Mouse (Mus musculus): Measurements from ENCODE around the gene Galnt6. TPM values are rescaled to one million over a fixed set of nuclear protein-coding genes. Genes with fewer than 3 reads are reported as not detected.

The Galnt6 gene
- polyA plus RNA-seq, 1 experiment from 2014 or later = 0.31 TPM

DNA sequence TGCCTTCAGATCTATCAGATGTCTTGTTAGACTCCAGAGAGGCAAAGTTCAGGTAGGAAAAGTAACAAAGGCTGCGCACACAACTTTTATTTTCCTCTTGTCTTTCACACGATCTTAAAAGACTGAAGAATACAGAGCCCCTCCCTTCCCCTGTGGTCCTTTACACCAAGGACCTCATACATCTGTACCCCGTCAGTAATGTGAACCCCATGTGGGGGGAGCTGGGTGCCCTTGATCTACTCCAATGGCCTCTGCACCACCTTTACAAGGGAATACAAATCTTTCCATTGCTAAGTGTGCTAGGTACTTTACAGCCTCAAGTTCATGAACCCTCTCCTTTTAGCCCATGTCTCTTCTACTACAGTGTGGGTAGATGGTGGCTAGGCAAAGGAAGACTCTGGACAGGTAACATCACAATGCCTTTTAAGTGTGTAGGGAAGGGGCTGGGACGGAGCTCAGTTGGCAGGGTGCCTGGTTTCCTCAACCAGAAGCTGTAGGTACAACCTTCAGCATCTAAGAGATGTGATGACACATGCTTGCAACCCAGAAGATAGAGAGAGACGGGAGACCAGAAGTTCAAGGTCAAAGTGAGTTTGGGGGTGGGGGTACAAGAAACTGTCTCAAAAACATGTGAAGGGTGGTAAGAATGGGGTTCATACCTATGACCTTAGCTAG lies 61.2 kb downstream of the Galnt6 start:
- no peak overlapping the region for H3K9ac ChIP-seq
- no peak overlapping the region for H3K4me3 ChIP-seq
- no peak overlapping the region; the same call in 1 of the 2 replicates for H3K4me2 ChIP-seq
- no peaks in the 10 kb centered on the region for H3K36me3 ChIP-seq
- no peaks in the 10 kb centered on the region for H3K27me3 ChIP-seq
- 57% methylated on average over 5 of the region's 5 CpGs for WGBS
- no peaks in the 10 kb centered on the region for H3K9me3 ChIP-seq (replicated peaks)
- peaks cover 12% of the 10 kb centered on the region for H3K4me1 ChIP-seq (replicated peaks)
- no peak overlapping the region for H3K27ac ChIP-seq
- ATAC-seq (replicated peaks; ENCODE audit: insufficient number of reproducible peaks, insufficient read depth, low FRiP score, low read depth) = no peak

DNA sequence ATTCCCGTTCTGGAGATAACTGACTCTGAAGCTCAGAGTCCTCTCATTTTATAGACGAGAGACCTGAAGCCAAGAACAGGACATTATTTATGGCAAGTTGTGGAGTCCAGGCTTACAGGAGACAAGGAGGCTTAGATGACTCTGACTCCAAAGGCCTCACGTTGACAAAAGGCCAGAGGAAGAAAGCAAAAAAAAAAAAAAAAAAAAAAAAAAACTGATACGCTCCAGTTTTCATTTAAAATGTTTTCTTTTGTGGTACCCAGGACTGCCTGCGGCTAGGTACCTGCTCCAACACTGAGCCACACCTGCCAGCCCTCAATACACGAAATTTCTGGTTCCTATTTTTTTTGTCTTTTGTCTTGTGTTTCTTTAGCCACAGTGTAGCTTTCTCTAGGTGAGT lies 61.8 kb downstream of the Galnt6 start:
- Histone ChIP-seq H3K27me3 (no peaks in the 10 kb centered on the region), H3K4me2 (peak overlapping the region; percentile 16; the same call in 1 of the 2 replicates), H3K4me3 (no peak overlapping the region), H3K9me3 (replicated peaks) (no peaks in the 10 kb centered on the region), H3K36me3 (no peaks in the 10 kb centered on the region), H3K4me1 (replicated peaks) (peaks cover 12% of the 10 kb centered on the region), H3K27ac (peak overlapping the region; percentile 66; the same call in 1 of the 2 replicates), H3K9ac (no peak overlapping the region)
- 54% methylated on average over 6 of the region's 6 CpGs for WGBS
- no peak for ATAC-seq (replicated peaks; ENCODE audit: insufficient number of reproducible peaks, insufficient read depth, low FRiP score, low read depth)

DNA sequence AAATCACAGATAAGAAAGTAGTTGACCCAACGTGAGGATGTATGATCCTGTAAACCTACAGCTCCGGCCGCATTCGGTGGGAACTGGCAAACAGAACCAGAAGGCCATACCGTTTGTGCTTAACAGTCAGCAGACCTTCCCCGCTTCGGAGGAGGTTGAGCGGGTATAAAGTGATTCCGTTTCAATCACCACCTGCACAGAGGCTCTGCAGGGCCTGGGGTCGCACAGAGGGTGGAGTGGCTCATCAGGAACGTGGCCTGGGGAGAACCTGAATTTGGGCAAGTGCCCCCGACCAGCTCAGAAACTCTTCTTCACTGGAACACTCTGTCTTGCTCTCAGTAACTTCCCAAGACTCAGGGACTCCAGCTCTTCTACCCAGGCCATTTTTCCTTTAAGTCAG lies 62.3 kb downstream of the Galnt6 start:
- Histone ChIP-seq H3K4me1 (replicated peaks) (peaks cover 12% of the 10 kb centered on the region), H3K36me3 (no peaks in the 10 kb centered on the region), H3K9ac (no peak overlapping the region), H3K4me3 (no peak overlapping the region), H3K4me2 (peak overlapping the region; percentile 16; the same call in 1 of the 2 replicates), H3K27ac (peak overlapping the region; percentile 66), H3K9me3 (replicated peaks) (no peaks in the 10 kb centered on the region), H3K27me3 (no peaks in the 10 kb centered on the region)
- ATAC-seq (replicated peaks; ENCODE audit: insufficient number of reproducible peaks, insufficient read depth, low FRiP score, low read depth) = no peak
- WGBS = 20% methylated on average over 12 of the region's 12 CpGs

DNA sequence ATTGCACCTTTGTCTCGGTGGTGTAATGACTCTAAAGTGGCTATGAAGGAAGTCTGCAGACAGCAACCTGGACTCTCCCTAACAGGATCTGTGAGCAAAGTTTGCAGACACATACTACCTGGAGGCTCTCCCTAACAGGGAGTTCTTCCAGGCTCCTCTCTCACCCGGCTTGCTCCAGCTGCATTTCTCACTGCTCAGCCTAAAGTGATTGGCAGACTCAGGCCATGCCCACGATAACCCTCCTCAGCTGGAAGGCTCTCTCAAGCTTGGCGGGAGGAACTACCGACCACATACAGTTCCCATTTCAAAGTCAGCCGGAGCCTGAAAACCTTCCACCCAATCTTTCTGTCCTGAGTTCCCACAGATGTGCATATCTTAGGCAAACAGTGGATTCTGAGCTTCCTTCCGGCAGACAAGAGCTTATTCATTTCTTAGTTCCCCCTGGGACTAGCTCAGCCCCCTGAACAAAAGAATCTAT lies 62.9 kb downstream of the Galnt6 start:
- Histone ChIP-seq H3K4me1 (replicated peaks) (peaks cover 12% of the 10 kb centered on the region), H3K4me2 (peak overlapping the region; percentile 22; the same call in 1 of the 2 replicates), H3K36me3 (no peaks in the 10 kb centered on the region), H3K9me3 (replicated peaks) (no peaks in the 10 kb centered on the region), H3K27ac (peak overlapping the region; percentile 20), H3K9ac (no peak overlapping the region), H3K4me3 (no peak overlapping the region), H3K27me3 (no peaks in the 10 kb centered on the region)
- WGBS = 8% methylated on average over 7 of the region's 7 CpGs
- peak; percentile 45; the same call in 1 of the 2 replicates for ATAC-seq (replicated peaks; ENCODE audit: insufficient number of reproducible peaks, insufficient read depth, low FRiP score, low read depth)

DNA sequence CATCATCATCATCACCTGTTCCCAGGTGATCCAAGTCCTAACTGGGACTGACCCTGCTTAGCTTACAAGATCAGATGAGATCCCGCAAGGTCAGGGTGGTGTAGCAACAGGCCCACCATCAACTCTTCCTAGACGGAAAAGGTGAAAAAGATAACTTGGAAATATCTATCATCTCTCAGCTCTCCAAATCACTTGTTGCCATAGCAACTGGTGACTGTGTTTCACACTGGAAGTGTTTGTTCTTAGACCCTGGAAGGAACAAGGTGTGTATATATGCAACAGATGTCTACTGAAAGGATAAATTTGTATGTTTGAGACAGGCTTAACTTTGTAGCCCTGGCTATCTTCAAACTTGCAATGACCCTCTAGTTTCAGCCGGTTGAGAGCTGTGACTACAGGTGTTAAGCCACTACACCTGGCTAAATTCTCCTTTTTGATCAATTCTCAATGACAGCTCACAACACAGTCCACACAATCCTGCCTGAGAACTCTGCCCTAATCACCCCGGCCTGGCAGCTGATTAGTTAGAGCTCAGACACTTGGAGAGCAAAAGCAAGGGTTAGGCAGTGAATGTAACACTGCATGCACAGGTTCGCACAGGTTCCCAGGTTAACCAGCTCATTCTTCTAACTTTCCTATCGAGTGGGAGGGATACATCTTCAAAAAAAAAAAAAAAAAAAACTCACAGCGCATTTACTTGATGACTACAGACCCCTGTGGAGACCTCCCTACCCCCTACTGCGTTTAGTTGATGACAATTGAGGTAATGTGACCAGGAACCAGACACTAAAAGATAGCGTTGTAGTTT lies 63.6 kb downstream of the Galnt6 start:
- Histone ChIP-seq H3K27ac (peak overlapping the region; percentile 20), H3K4me3 (no peak overlapping the region)
- 29% methylated on average over 9 of the region's 9 CpGs for whole genome bisulfite sequencing

DNA sequence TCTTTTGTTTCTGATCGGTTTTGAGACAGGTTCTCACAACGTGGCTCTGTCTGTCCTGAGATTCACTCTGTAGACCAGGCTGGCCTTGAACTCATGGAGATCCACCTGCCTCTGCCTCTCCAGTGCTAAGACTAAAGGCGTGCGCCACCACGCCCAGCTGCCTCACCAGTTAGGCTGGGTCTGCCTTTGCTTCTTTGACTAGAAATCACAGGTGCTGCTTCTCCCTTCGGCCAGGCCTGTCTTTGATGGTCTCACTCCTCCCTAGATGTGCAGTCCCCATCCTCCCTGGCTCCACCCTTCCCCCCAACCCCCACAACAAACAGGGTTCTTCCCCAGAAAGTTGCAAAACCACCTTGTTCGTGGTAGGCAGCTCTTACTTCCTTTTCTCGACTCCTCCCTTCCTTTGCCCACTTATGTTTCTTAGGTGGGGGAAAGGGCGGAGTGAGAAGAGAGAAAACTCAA lies 64.3 kb downstream of the Galnt6 start:
- H3K27ac ChIP-seq = no peak overlapping the region
- H3K4me1 ChIP-seq (replicated peaks) = peaks cover 12% of the 10 kb centered on the region
- H3K4me2 ChIP-seq = no peak overlapping the region
- no peak overlapping the region for H3K4me3 ChIP-seq
- H3K9ac ChIP-seq = no peak overlapping the region
- 75% methylated on average over 9 of the region's 9 CpGs for WGBS
- no peaks in the 10 kb centered on the region for H3K36me3 ChIP-seq
- ATAC-seq (replicated peaks; ENCODE audit: insufficient number of reproducible peaks, insufficient read depth, low FRiP score, low read depth) = no peak
- H3K9me3 ChIP-seq (replicated peaks) = no peaks in the 10 kb centered on the region
- H3K27me3 ChIP-seq = no peaks in the 10 kb centered on the region

More for the DNA sequence above, 63.6 kb downstream of the Galnt6 start:
- Histone ChIP-seq H3K4me2 (peak overlapping the region; percentile 22; the same call in 1 of the 2 replicates), H3K27me3 (no peaks in the 10 kb centered on the region), H3K36me3 (no peaks in the 10 kb centered on the region), H3K9me3 (replicated peaks) (no peaks in the 10 kb centered on the region), H3K9ac (no peak overlapping the region), H3K4me1 (replicated peaks) (peaks cover 12% of the 10 kb centered on the region)
- ATAC-seq (replicated peaks; ENCODE audit: insufficient number of reproducible peaks, insufficient read depth, low FRiP score, low read depth) = no peak

DNA sequence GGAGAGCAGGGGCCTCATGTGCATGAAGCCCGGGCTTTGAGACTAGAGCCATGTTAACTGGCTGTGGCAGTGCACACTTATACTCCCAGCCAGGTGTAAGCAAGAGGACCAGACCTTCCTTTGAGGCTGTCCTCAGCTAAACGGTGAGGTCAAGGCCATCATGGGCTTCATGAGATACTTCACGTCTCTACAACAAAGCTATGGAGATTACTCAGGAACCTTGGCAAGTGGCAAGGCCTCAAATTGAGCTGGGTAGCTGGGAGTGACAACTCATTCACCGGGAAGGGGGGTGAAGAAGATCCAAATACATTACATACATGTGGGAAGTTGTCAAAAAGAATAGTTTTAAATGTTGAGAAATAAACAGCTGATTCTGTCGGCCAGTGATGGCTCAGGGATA lies 68.4 kb downstream of the Galnt6 start:
- WGBS = 83% methylated on average over 5 of the region's 5 CpGs
- no peak overlapping the region for H3K4me3 ChIP-seq
- ATAC-seq (replicated peaks; ENCODE audit: insufficient number of reproducible peaks, insufficient read depth, low FRiP score, low read depth) = no peak

DNA sequence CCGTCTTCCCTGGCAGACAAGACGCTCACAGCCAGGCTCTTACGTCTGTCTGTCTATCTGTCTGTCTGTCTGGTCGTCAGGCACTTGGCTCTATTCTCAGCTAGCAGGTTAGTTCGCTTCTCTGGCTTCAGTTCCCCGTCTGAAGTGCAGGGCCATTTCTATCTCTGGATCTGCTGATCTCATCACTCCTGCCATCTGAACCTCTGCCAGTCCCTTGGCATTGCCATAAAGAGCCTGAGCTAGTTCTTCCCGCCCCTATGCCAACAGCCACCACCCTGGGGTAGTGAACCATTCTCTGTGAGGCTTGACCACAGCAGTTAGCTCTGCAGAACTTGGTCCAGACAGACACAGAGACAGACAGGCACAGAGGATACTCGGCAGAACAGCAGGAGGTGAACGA lies 68.9 kb downstream of the Galnt6 start:
- Histone ChIP-seq H3K4me3 (no peak overlapping the region), H3K4me1 (replicated peaks) (no peaks in the 10 kb centered on the region), H3K27ac (no peak overlapping the region), H3K27me3 (no peaks in the 10 kb centered on the region), H3K4me2 (no peak overlapping the region), H3K36me3 (no peaks in the 10 kb centered on the region), H3K9me3 (replicated peaks) (no peaks in the 10 kb centered on the region), H3K9ac (no peak overlapping the region)
- no peak for ATAC-seq (replicated peaks; ENCODE audit: insufficient number of reproducible peaks, insufficient read depth, low FRiP score, low read depth)
- 74% methylated on average over 9 of the region's 9 CpGs for WGBS

More for the DNA sequence above, 68.4 kb downstream of the Galnt6 start:
- no peaks in the 10 kb centered on the region for H3K27me3 ChIP-seq
- H3K4me1 ChIP-seq (replicated peaks) = no peaks in the 10 kb centered on the region; the same call in 1 of the 2 replicates
- no peaks in the 10 kb centered on the region for H3K36me3 ChIP-seq
- no peak overlapping the region for H3K9ac ChIP-seq
- no peak overlapping the region for H3K4me2 ChIP-seq
- no peak overlapping the region for H3K27ac ChIP-seq
- H3K9me3 ChIP-seq (replicated peaks) = no peaks in the 10 kb centered on the region

DNA sequence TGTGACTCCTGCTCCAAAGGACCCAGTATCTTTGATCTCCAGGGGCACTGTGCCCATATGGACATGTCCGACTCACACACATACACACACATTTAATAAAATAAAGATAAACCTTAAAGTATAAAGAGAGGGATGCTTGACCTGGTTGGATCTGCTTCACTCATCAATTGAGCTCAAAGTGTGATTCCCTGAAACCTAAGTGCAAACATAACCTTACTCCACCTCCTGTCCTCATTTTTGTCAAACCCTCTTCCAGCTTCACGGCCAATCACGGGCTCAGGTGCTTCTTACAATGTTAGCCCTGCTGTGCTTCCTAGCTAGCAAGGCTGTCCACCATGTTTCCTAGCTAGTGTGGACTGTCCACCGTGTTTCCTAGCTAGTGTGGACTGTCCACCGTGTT lies 74.0 kb downstream of the Galnt6 start:
- H3K36me3 ChIP-seq = no peaks in the 10 kb centered on the region
- H3K9me3 ChIP-seq (replicated peaks) = no peaks in the 10 kb centered on the region
- no peaks in the 10 kb centered on the region for H3K27me3 ChIP-seq
- no peaks in the 10 kb centered on the region for H3K4me1 ChIP-seq (replicated peaks)
- H3K4me3 ChIP-seq = no peak overlapping the region
- no peak overlapping the region for H3K27ac ChIP-seq
- H3K4me2 ChIP-seq = no peak overlapping the region
- H3K9ac ChIP-seq = no peak overlapping the region
- WGBS = 83% methylated on average over 5 of the region's 5 CpGs
- no peak for ATAC-seq (replicated peaks; ENCODE audit: insufficient number of reproducible peaks, insufficient read depth, low FRiP score, low read depth)

DNA sequence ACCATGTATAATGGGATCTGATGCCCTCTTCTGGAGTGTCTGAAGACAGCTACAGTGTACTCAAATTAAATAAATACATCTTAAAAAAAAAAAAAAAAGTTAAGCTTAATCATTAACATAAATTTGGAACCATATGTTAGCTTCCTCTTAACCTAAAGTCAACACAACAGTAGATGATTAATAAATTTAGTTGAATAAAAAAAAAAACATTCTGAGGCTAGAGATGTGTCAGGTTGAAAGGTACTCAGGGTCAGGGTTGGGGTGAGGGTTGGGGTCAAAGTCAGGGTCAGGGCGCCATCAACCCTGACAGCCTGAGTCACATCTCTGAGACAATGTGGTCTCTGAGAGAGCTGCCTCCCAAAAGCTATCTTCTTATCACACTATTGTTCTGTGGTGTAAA lies 74.9 kb downstream of the Galnt6 start:
- Histone ChIP-seq H3K4me1 (replicated peaks) (no peaks in the 10 kb centered on the region), H3K27ac (no peak overlapping the region), H3K4me3 (no peak overlapping the region), H3K36me3 (no peaks in the 10 kb centered on the region), H3K27me3 (no peaks in the 10 kb centered on the region), H3K9me3 (replicated peaks) (no peaks in the 10 kb centered on the region), H3K9ac (no peak overlapping the region), H3K4me2 (no peak overlapping the region)
- no peak for ATAC-seq (replicated peaks; ENCODE audit: insufficient number of reproducible peaks, insufficient read depth, low FRiP score, low read depth)
- 76% methylated on average over 1 of the region's 1 CpGs for WGBS

DNA sequence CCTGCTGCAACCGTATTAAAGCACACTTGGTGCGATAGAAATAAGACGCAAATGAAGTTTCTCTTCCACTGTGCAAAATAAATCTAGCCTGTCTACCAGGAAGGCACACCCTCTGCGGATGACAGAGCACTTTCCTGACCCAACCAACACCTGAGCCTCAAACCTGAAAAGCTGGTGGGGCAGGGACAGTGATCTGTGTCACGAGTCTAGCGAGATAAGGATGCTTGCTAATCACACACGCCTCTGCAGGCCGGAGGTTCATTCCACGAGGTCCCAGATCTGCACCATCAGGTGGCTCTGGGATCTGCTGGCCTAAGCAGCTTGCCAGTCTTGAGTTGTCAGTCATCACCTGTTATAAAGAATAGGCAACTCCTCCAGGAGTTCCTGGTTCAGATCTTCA lies 77.6 kb downstream of the Galnt6 start:
- Histone ChIP-seq H3K27me3 (no peaks in the 10 kb centered on the region), H3K4me2 (no peak overlapping the region), H3K4me3 (no peak overlapping the region), H3K27ac (no peak overlapping the region), H3K9ac (no peak overlapping the region), H3K9me3 (replicated peaks) (no peaks in the 10 kb centered on the region), H3K36me3 (no peaks in the 10 kb centered on the region), H3K4me1 (replicated peaks) (no peaks in the 10 kb centered on the region)
- 54% methylated on average over 9 of the region's 9 CpGs for WGBS
- no peak for ATAC-seq (replicated peaks; ENCODE audit: insufficient number of reproducible peaks, insufficient read depth, low FRiP score, low read depth)
